Mouse (Mus musculus) hindbrain, embryonic 12.5 days (tissue): Measurements from ENCODE around the gene Tnfaip2. TPM values are rescaled to one million over a fixed set of nuclear protein-coding genes. Genes with fewer than 3 reads are reported as not detected.

Experiments
- ATAC-seq: fragments of 200-750 bp; cut with Nextera tagmentation; 2 replicates; pipeline ENCODE4 v1.8.0; 2017; ENCODE audit warnings: moderate TSS enrichment; ENCODE audit not compliant: low FRiP score
- H3K27ac ChIP-seq: fragments of 300-500 bp; sonication (generic); 2 replicates; pipeline ENCODE4 v1.5.1; 2016; ENCODE audit warnings: mild to moderate bottlenecking
- H3K27me3 ChIP-seq: fragments of 300-500 bp; sonication (generic); 2 replicates; pipeline ENCODE4 v1.6.1; 2016; ENCODE audit warnings: mild to moderate bottlenecking
- H3K36me3 ChIP-seq: fragments of 300-500 bp; sonication (generic); 2 replicates; pipeline ENCODE4 v1.6.1; 2016; ENCODE audit warnings: mild to moderate bottlenecking
- H3K4me1 ChIP-seq: fragments of 300-500 bp; sonication (generic); 2 replicates; pipeline ENCODE4 v1.6.1; 2016
- H3K4me2 ChIP-seq: fragments of 300-500 bp; sonication (generic); replicated peaks from 2 replicates; pipeline ENCODE4 v1.6.1; 2016; ENCODE audit warnings: mild to moderate bottlenecking
- H3K4me3 ChIP-seq: fragments of 300-500 bp; sonication (generic); 2 replicates; pipeline ENCODE4 v1.5.1; 2016; ENCODE audit warnings: mild to moderate bottlenecking
- H3K9ac ChIP-seq: fragments of 300-500 bp; sonication (generic); 2 replicates; pipeline ENCODE4 v1.6.1; 2016; ENCODE audit warnings: mild to moderate bottlenecking, moderate library complexity
- H3K9me3 ChIP-seq: fragments of 300-500 bp; sonication (generic); replicated peaks from 2 replicates; pipeline ENCODE4 v1.6.1; 2016; ENCODE audit warnings: mild to moderate bottlenecking
- WGBS: fragments of 180-500 bp; shearing (Covaris S2); methylation state at CpG from one replicate; pipeline ENCODE4 v1.1.7; 2016; 5-methylcytosine and 5-hydroxymethylcytosine counted together
- polyA plus RNA-seq: library from polyadenylated mRNA; unstranded; fragments of >200 nt; fragmentation: Nextera tagmentation; extraction: Ambion mirVana; gene quantifications from 2 replicates; pipeline ENCODE4 v1.2.1, GENCODE M21; 2016

Tnfaip2 gene
- polyA plus RNA-seq, 1 experiment from 2014 or later: 4.1 TPM

GRCm38 (mm10) chr12:111428961-111429911, 13.0 kb upstream of the Tnfaip2 start:
- Histone ChIP-seq H3K9ac (peak overlapping the region; percentile 56), H3K27ac (no peak overlapping the region), H3K36me3 (no peaks in the 10 kb centered on the region), H3K4me3 (peak overlapping the region; percentile 30), H3K4me1 (peaks cover 30% of the 10 kb centered on the region), H3K27me3 (peaks cover 85% of the 10 kb centered on the region), H3K4me2 (peak overlapping the region; percentile 59), H3K9me3 (no peaks in the 10 kb centered on the region)
- no peak for ATAC-seq
- under 1% methylated on average over 40 of the region's 40 CpGs for WGBS

- Histone ChIP-seq H3K27ac (no peak overlapping the region), H3K4me2 (peak overlapping the region; percentile 59), H3K27me3 (peaks cover 85% of the 10 kb centered on the region), H3K9ac (peak overlapping the region; percentile 56), H3K9me3 (no peaks in the 10 kb centered on the region), H3K4me1 (peaks cover 40% of the 10 kb centered on the region), H3K36me3 (no peaks in the 10 kb centered on the region), H3K4me3 (peak overlapping the region; percentile 30)
- no peak for ATAC-seq
- WGBS: 11% methylated on average over 27 of the region's 27 CpGs
Measured at GRCm38 (mm10) chr12:111430049-111430867, 12.0 kb upstream of the Tnfaip2 start.

- Histone ChIP-seq H3K36me3 (no peaks in the 10 kb centered on the region), H3K4me3 (no peak overlapping the region), H3K9me3 (no peaks in the 10 kb centered on the region), H3K27me3 (peaks cover 82% of the 10 kb centered on the region), H3K9ac (no peak overlapping the region), H3K4me1 (peaks cover 41% of the 10 kb centered on the region), H3K27ac (no peak overlapping the region), H3K4me2 (no peak overlapping the region)
- no peak for ATAC-seq
- WGBS: 24% methylated on average over 14 of the region's 14 CpGs
Measured at GRCm38 (mm10) chr12:111430868-111431817, 11.1 kb upstream of the Tnfaip2 start.

- peaks cover 41% of the 10 kb centered on the region for H3K4me1 ChIP-seq
- H3K9me3 ChIP-seq: no peaks in the 10 kb centered on the region
- no peak overlapping the region for H3K27ac ChIP-seq
- no peaks in the 10 kb centered on the region for H3K36me3 ChIP-seq
- no peak overlapping the region for H3K4me3 ChIP-seq
- H3K9ac ChIP-seq: no peak overlapping the region
- 30% methylated on average over 4 of the region's 4 CpGs for WGBS
- ATAC-seq: no peak
- H3K4me2 ChIP-seq: no peak overlapping the region
- peaks cover 82% of the 10 kb centered on the region for H3K27me3 ChIP-seq
Measured at GRCm38 (mm10) chr12:111432097-111432496, 10.2 kb upstream of the Tnfaip2 start.

GRCm38 (mm10) chr12:111432751-111433331, 9.4 kb upstream of the Tnfaip2 start:
- Histone ChIP-seq H3K36me3 (no peaks in the 10 kb centered on the region), H3K9me3 (no peaks in the 10 kb centered on the region), H3K4me1 (peaks cover 41% of the 10 kb centered on the region), H3K27ac (0 out of 2 replicates have a peak overlapping the region, but pooled peaks have one; percentile 30), H3K27me3 (peaks cover 81% of the 10 kb centered on the region), H3K9ac (peak overlapping the region; percentile 32; the same call in 1 of the 2 replicates), H3K4me2 (no peak overlapping the region), H3K4me3 (no peak overlapping the region)
- WGBS: 55% methylated on average over 5 of the region's 5 CpGs
- ATAC-seq: no peak

- Histone ChIP-seq H3K4me1 (peaks cover 32% of the 10 kb centered on the region), H3K9ac (no peak overlapping the region), H3K27ac (no peak overlapping the region), H3K36me3 (no peaks in the 10 kb centered on the region), H3K4me3 (no peak overlapping the region), H3K4me2 (no peak overlapping the region), H3K9me3 (no peaks in the 10 kb centered on the region), H3K27me3 (peaks cover 74% of the 10 kb centered on the region)
- 30% methylated on average over 7 of the region's 7 CpGs for WGBS
- no peak for ATAC-seq
Measured at GRCm38 (mm10) chr12:111434164-111434744, 8.0 kb upstream of the Tnfaip2 start.

- 33% methylated on average over 8 of the region's 8 CpGs for WGBS
- H3K27me3 ChIP-seq: peaks cover 72% of the 10 kb centered on the region
- no peaks in the 10 kb centered on the region for H3K36me3 ChIP-seq
- H3K9ac ChIP-seq: no peak overlapping the region
- ATAC-seq: no peak
- peaks cover 26% of the 10 kb centered on the region for H3K4me1 ChIP-seq
- H3K4me3 ChIP-seq: no peak overlapping the region
- H3K9me3 ChIP-seq: no peaks in the 10 kb centered on the region
- H3K4me2 ChIP-seq: 0 out of 2 replicates have a peak overlapping the region, but pooled peaks have one; percentile 3
- no peak overlapping the region for H3K27ac ChIP-seq
Measured at GRCm38 (mm10) chr12:111434745-111435327, 7.4 kb upstream of the Tnfaip2 start.

- 75% methylated on average over 3 of the region's 3 CpGs for WGBS
- no peaks in the 10 kb centered on the region for H3K36me3 ChIP-seq
- no peak overlapping the region for H3K4me3 ChIP-seq
- no peak overlapping the region for H3K9ac ChIP-seq
- H3K9me3 ChIP-seq: no peaks in the 10 kb centered on the region
- H3K27ac ChIP-seq: no peak overlapping the region
- no peak for ATAC-seq
- H3K4me1 ChIP-seq: peaks cover 16% of the 10 kb centered on the region
- no peak overlapping the region for H3K4me2 ChIP-seq
- peaks cover 70% of the 10 kb centered on the region for H3K27me3 ChIP-seq
Measured at GRCm38 (mm10) chr12:111436170-111436569, 6.1 kb upstream of the Tnfaip2 start.

GRCm38 (mm10) chr12:111436640-111437039, 5.6 kb upstream of the Tnfaip2 start:
- no peak overlapping the region for H3K9ac ChIP-seq
- no peak for ATAC-seq
- no peaks in the 10 kb centered on the region for H3K9me3 ChIP-seq
- H3K4me2 ChIP-seq: no peak overlapping the region
- H3K4me3 ChIP-seq: no peak overlapping the region
- H3K27ac ChIP-seq: no peak overlapping the region
- H3K4me1 ChIP-seq: peaks cover 16% of the 10 kb centered on the region
- no peaks in the 10 kb centered on the region for H3K36me3 ChIP-seq
- WGBS: 79% methylated on average over 8 of the region's 8 CpGs
- peaks cover 70% of the 10 kb centered on the region for H3K27me3 ChIP-seq

- Histone ChIP-seq H3K4me1 (peaks cover 20% of the 10 kb centered on the region), H3K36me3 (no peaks in the 10 kb centered on the region), H3K27me3 (peaks cover 70% of the 10 kb centered on the region), H3K4me3 (no peak overlapping the region), H3K9me3 (no peaks in the 10 kb centered on the region), H3K4me2 (no peak overlapping the region), H3K27ac (no peak overlapping the region), H3K9ac (no peak overlapping the region)
- no peak for ATAC-seq
- WGBS: 79% methylated on average over 5 of the region's 5 CpGs
Measured at GRCm38 (mm10) chr12:111437222-111437900, 4.9 kb upstream of the Tnfaip2 start.
